Mouse (Mus musculus) forebrain, embryonic 15.5 days (tissue): Measurements from ENCODE around the gene Plce1. TPM values are rescaled to one million over a fixed set of nuclear protein-coding genes. Genes with fewer than 3 reads are reported as not detected.

ENCODE experiments used
- ATAC-seq: fragments of 200-750 bp; cut with Nextera tagmentation; replicated peaks from 2 replicates; pipeline ENCODE4 v1.8.0; 2017; ENCODE audit warnings: mild to moderate bottlenecking, moderate TSS enrichment, moderate library complexity
- H3K27ac ChIP-seq: fragments of 300-500 bp; sonication (generic); replicated peaks from 2 replicates; pipeline ENCODE4 v1.5.1; 2015; ENCODE audit warnings: mild to moderate bottlenecking, inconsistent platforms
- H3K27me3 ChIP-seq: fragments of 300-500 bp; sonication (generic); 2 replicates; pipeline ENCODE4 v1.6.1; 2015; ENCODE audit warnings: inconsistent platforms
- H3K36me3 ChIP-seq: fragments of 300-500 bp; sonication (generic); 2 replicates; pipeline ENCODE4 v1.6.1; 2015; ENCODE audit warnings: mild to moderate bottlenecking, inconsistent platforms
- H3K4me1 ChIP-seq: fragments of 300-500 bp; sonication (generic); 2 replicates; pipeline ENCODE4 v1.6.1; 2015; ENCODE audit warnings: inconsistent platforms
- H3K4me2 ChIP-seq: fragments of 300-500 bp; sonication (generic); replicated peaks from 2 replicates; pipeline ENCODE4 v1.6.1; 2015; ENCODE audit warnings: mild to moderate bottlenecking, inconsistent platforms
- H3K4me3 ChIP-seq: fragments of 300-500 bp; sonication (generic); 2 replicates; pipeline ENCODE4 v1.5.1; 2015; ENCODE audit warnings: mild to moderate bottlenecking, inconsistent platforms
- H3K9ac ChIP-seq: fragments of 300-500 bp; sonication (generic); replicated peaks from 2 replicates; pipeline ENCODE4 v1.6.1; 2015; ENCODE audit warnings: mild to moderate bottlenecking, inconsistent platforms
- H3K9me3 ChIP-seq: fragments of 300-500 bp; sonication (generic); 2 replicates; pipeline ENCODE4 v1.6.1; 2016; ENCODE audit warnings: inconsistent platforms
- WGBS: fragments of 180-500 bp; shearing (Covaris S2); methylation state at CpG from one replicate; pipeline ENCODE4 v1.1.7; 2015; ENCODE audit warnings: mixed read lengths; 5-methylcytosine and 5-hydroxymethylcytosine counted together
- polyA plus RNA-seq: library from polyadenylated mRNA; unstranded; fragments of >200 nt; fragmentation: Nextera tagmentation; extraction: Ambion mirVana; gene quantifications from 2 replicates; pipeline ENCODE4 v1.2.1, GENCODE M21; 2015

Plce1 gene
- polyA plus RNA-seq, 1 experiment from 2014 or later = 4.4 TPM

GRCm38 (mm10) chr19:38478286-38478685 is 2.6 kb upstream of the Plce1 start:
- Histone ChIP-seq H3K4me1 (peaks cover 38% of the 10 kb centered on the region), H3K27ac (peak overlapping the region; percentile 74), H3K4me3 (no peak overlapping the region), H3K4me2 (no peak overlapping the region), H3K9ac (no peak overlapping the region), H3K27me3 (peaks cover 4% of the 10 kb centered on the region; the same call in 1 of the 2 replicates), H3K9me3 (no peaks in the 10 kb centered on the region), H3K36me3 (no peaks in the 10 kb centered on the region)
- no peak for ATAC-seq
- 34% methylated on average over 5 of the region's 5 CpGs for WGBS

GRCm38 (mm10) chr19:38478948-38479347 is 2.0 kb upstream of the Plce1 start:
- H3K27ac ChIP-seq = peak overlapping the region; percentile 74
- H3K4me2 ChIP-seq = 0 out of 2 replicates have a peak overlapping the region, but pooled peaks have one; percentile 13
- H3K36me3 ChIP-seq = no peaks in the 10 kb centered on the region
- H3K27me3 ChIP-seq = peaks cover 4% of the 10 kb centered on the region; the same call in 1 of the 2 replicates
- H3K4me3 ChIP-seq = no peak overlapping the region
- H3K4me1 ChIP-seq = peaks cover 38% of the 10 kb centered on the region
- peak; percentile 76 for ATAC-seq
- 5% methylated on average over 7 of the region's 7 CpGs for WGBS
- no peak overlapping the region for H3K9ac ChIP-seq
- H3K9me3 ChIP-seq = no peaks in the 10 kb centered on the region

- Histone ChIP-seq H3K9me3 (no peaks in the 10 kb centered on the region), H3K36me3 (no peaks in the 10 kb centered on the region), H3K27ac (peak overlapping the region; percentile 74), H3K4me2 (0 out of 2 replicates have a peak overlapping the region, but pooled peaks have one; percentile 13), H3K4me1 (peaks cover 38% of the 10 kb centered on the region), H3K4me3 (no peak overlapping the region), H3K9ac (no peak overlapping the region), H3K27me3 (peaks cover 4% of the 10 kb centered on the region; the same call in 1 of the 2 replicates)
- WGBS = 69% methylated on average over 5 of the region's 5 CpGs
- no peak for ATAC-seq
These were observed 1.4 kb upstream of the Plce1 start for GRCm38 (mm10) chr19:38479473-38479872.

- Histone ChIP-seq H3K27ac (peak overlapping the region; percentile 74), H3K4me1 (peaks cover 38% of the 10 kb centered on the region), H3K36me3 (no peaks in the 10 kb centered on the region), H3K4me3 (peak overlapping the region; percentile 60), H3K27me3 (peaks cover 4% of the 10 kb centered on the region; the same call in 1 of the 2 replicates), H3K9ac (peak overlapping the region; percentile 55; the same call in 1 of the 2 replicates), H3K4me2 (peak overlapping the region; percentile 97), H3K9me3 (no peaks in the 10 kb centered on the region)
- 10% methylated on average over 12 of the region's 12 CpGs for WGBS
- ATAC-seq = peak; percentile 2; the same call in 1 of the 2 replicates
These were observed 671 bp upstream of the Plce1 start for GRCm38 (mm10) chr19:38480156-38480720.

- H3K4me1 ChIP-seq = peaks cover 38% of the 10 kb centered on the region
- ATAC-seq = no peak
- peak overlapping the region; percentile 97 for H3K4me2 ChIP-seq
- peak overlapping the region; percentile 22; the same call in 1 of the 2 replicates for H3K9ac ChIP-seq
- H3K27ac ChIP-seq = 0 out of 2 replicates have a peak overlapping the region, but pooled peaks have one; percentile 3
- H3K4me3 ChIP-seq = peak overlapping the region; percentile 60
- no peaks in the 10 kb centered on the region for H3K9me3 ChIP-seq
- WGBS = 12% methylated on average over 8 of the region's 8 CpGs
- H3K27me3 ChIP-seq = peaks cover 4% of the 10 kb centered on the region; the same call in 1 of the 2 replicates
- H3K36me3 ChIP-seq = no peaks in the 10 kb centered on the region
These were observed 997 bp downstream of the Plce1 start for GRCm38 (mm10) chr19:38481906-38482305.

GRCm38 (mm10) chr19:38482406-38483181 is 1.7 kb downstream of the Plce1 start:
- Histone ChIP-seq H3K27me3 (peaks cover 4% of the 10 kb centered on the region; the same call in 1 of the 2 replicates), H3K4me1 (peaks cover 38% of the 10 kb centered on the region)
- ATAC-seq = no peak

GRCm38 (mm10) chr19:38485779-38486555 is 5.1 kb downstream of the Plce1 start:
- no peak overlapping the region for H3K27ac ChIP-seq
- H3K9ac ChIP-seq = no peak overlapping the region
- no peak for ATAC-seq
- H3K9me3 ChIP-seq = no peaks in the 10 kb centered on the region
- WGBS = 13% methylated on average over 11 of the region's 11 CpGs
- H3K4me1 ChIP-seq = peaks cover 25% of the 10 kb centered on the region
- no peaks in the 10 kb centered on the region for H3K36me3 ChIP-seq
- no peak overlapping the region for H3K4me3 ChIP-seq
- H3K4me2 ChIP-seq = no peak overlapping the region
- H3K27me3 ChIP-seq = peaks cover 4% of the 10 kb centered on the region; the same call in 1 of the 2 replicates

More at GRCm38 (mm10) chr19:38482406-38483181, 1.7 kb downstream of the Plce1 start:
- no peaks in the 10 kb centered on the region for H3K9me3 ChIP-seq
- no peak overlapping the region for H3K27ac ChIP-seq
- peak overlapping the region; percentile 22 for H3K9ac ChIP-seq
- H3K4me2 ChIP-seq = peak overlapping the region; percentile 97
- H3K4me3 ChIP-seq = peak overlapping the region; percentile 60
- WGBS = 21% methylated on average over 19 of the region's 19 CpGs
- H3K36me3 ChIP-seq = no peaks in the 10 kb centered on the region

- Histone ChIP-seq H3K4me2 (no peak overlapping the region), H3K4me1 (peaks cover 11% of the 10 kb centered on the region), H3K27ac (no peak overlapping the region), H3K36me3 (no peaks in the 10 kb centered on the region), H3K9me3 (no peaks in the 10 kb centered on the region), H3K9ac (no peak overlapping the region), H3K4me3 (no peak overlapping the region), H3K27me3 (no peaks in the 10 kb centered on the region; the same call in 1 of the 2 replicates)
- 0 out of 2 replicates have a peak, but pooled peaks have one; percentile 23 for ATAC-seq
- WGBS = 22% methylated on average over 4 of the region's 4 CpGs
These were observed 6.6 kb downstream of the Plce1 start for GRCm38 (mm10) chr19:38487501-38487900.

GRCm38 (mm10) chr19:38488103-38488912 is 7.4 kb downstream of the Plce1 start:
- no peaks in the 10 kb centered on the region for H3K36me3 ChIP-seq
- 0 out of 2 replicates have a peak, but pooled peaks have one; percentile 23 for ATAC-seq
- WGBS = 18% methylated on average over 9 of the region's 9 CpGs
- H3K27ac ChIP-seq = no peak overlapping the region
- H3K4me1 ChIP-seq = peaks cover 7% of the 10 kb centered on the region
- H3K27me3 ChIP-seq = no peaks in the 10 kb centered on the region; the same call in 1 of the 2 replicates
- no peaks in the 10 kb centered on the region for H3K9me3 ChIP-seq
- H3K4me3 ChIP-seq = no peak overlapping the region
- no peak overlapping the region for H3K4me2 ChIP-seq
- no peak overlapping the region for H3K9ac ChIP-seq

- no peak overlapping the region for H3K9ac ChIP-seq
- H3K4me3 ChIP-seq = no peak overlapping the region
- H3K4me2 ChIP-seq = no peak overlapping the region
- 81% methylated on average over 5 of the region's 5 CpGs for WGBS
- H3K9me3 ChIP-seq = no peaks in the 10 kb centered on the region
- H3K36me3 ChIP-seq = no peaks in the 10 kb centered on the region
- ATAC-seq = no peak
- H3K27me3 ChIP-seq = no peaks in the 10 kb centered on the region
- H3K4me1 ChIP-seq = no peaks in the 10 kb centered on the region
- no peak overlapping the region for H3K27ac ChIP-seq
These were observed 17.3 kb downstream of the Plce1 start for GRCm38 (mm10) chr19:38498233-38498632.

GRCm38 (mm10) chr19:38504597-38504996 is 23.7 kb downstream of the Plce1 start:
- no peaks in the 10 kb centered on the region for H3K36me3 ChIP-seq
- H3K4me1 ChIP-seq = peaks cover 6% of the 10 kb centered on the region; the same call in 1 of the 2 replicates
- no peak for ATAC-seq
- H3K4me2 ChIP-seq = no peak overlapping the region
- H3K9me3 ChIP-seq = no peaks in the 10 kb centered on the region
- no peaks in the 10 kb centered on the region for H3K27me3 ChIP-seq
- no peak overlapping the region for H3K9ac ChIP-seq
- no peak overlapping the region for H3K27ac ChIP-seq
- 78% methylated on average over 3 of the region's 3 CpGs for WGBS
- no peak overlapping the region for H3K4me3 ChIP-seq
